Mouse (Mus musculus): ENCODE measurements around the gene Sel1l3.

The Sel1l3 gene

DNA sequence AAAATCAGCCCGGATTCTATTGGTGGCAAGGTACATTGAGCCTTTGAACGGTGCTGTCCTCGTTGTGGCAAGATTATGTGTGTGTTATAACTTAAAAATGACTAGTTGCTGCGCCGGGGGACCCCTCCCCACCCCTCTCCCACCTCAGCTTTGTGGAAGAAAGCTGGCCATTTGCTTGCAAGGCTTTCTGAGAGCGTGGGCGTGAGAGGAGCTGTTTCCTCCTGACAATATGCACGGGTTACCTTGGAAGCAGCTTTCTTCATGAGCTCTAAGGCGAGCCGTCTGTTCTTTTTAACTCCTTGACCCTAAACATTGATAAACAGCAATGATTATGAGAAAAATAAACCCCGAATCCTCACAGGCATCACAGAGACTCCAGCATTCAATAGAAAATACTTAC is 74.2 kb downstream of the Sel1l3 start:
- no peak for DNase-seq

- DNase-seq = no peak
Observed at GRCm38 (mm10) chr5:53139140-53139539, 74.6 kb downstream of the Sel1l3 start.

GRCm38 (mm10) chr5:53138025-53138424 is 75.7 kb downstream of the Sel1l3 start:
- DNase-seq = peak; percentile 63

- no peak for DNase-seq
Observed at GRCm38 (mm10) chr5:53135984-53136383, 77.7 kb downstream of the Sel1l3 start.

- DNase-seq = no peak
Observed at GRCm38 (mm10) chr5:53134003-53134402, 79.7 kb downstream of the Sel1l3 start.

DNA sequence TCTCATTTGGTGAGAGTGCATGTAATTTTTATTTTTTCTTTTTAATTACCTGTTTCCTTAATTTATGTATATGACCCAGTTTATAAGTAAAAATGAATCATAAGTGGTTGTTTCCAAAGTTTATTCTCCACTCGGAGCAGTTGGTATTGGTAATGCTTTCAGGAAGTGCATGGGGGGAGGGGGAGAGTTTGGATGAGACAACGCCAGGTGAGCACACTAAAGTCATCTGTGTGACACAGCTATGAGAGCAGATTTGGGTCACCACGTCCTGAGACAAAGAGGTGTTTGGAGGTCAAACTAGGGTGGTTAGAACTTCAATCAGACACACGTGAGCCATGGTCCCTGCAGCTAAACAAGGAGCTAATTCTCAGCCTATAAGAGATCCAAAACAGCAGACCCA is 89.0 kb downstream of the Sel1l3 start:
- DNase-seq = no peak

GRCm38 (mm10) chr5:53123525-53124286 is 90.0 kb downstream of the Sel1l3 start:
- no peak for DNase-seq

DNA sequence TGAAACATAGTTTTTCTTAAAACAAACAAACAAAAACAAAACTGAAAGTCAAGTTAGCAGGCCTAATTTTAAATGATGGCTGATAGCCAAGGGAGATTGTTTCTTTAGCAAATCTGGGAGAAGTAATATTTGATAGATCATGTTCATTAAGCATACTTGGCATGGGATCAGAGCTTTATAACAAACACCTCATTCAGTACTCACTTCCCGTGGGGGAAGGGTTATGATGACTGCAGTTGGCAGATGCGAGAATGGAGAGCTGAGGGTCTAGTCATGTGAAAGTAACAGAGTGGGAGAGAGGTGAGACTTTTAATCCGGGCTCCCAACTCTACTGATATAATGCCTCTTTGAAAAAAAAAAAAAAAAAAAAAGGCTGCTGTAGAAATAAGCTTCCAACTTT is 94.0 kb downstream of the Sel1l3 start:
- DNase-seq = no peak

GRCm38 (mm10) chr5:53118212-53118611 is 95.5 kb downstream of the Sel1l3 start:
- DNase-seq = no peak

GRCm38 (mm10) chr5:53114616-53115267 is 99.0 kb downstream of the Sel1l3 start:
- DNase-seq = no peak

GRCm38 (mm10) chr5:53112942-53113341 is 100.8 kb downstream of the Sel1l3 start:
- DNase-seq = no peak

DNA sequence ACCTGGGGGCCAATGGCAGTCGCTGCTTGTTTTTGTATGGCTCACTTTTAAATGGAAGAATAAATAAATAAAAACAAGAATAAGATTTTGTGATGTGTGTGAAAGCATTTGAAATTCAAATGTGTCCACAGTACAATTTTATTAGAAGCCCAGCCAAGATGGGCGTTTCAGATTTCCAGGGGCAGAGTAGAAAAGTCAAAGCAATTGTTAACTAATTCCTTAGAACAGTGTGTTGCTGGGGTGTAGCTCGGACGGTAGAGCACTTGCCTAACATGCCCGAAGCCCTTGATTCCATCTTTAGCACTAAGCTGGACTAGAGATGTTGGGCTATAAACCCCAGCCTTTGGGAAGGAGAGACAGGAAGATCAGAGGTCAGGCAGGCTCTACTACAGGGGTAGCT is 102.7 kb downstream of the Sel1l3 start:
- DNase-seq = no peak

GRCm38 (mm10) chr5:53110225-53110624 is 103.5 kb downstream of the Sel1l3 start:
- DNase-seq = no peak

- DNase-seq = no peak
Observed at GRCm38 (mm10) chr5:53108668-53109067, 105.1 kb downstream of the Sel1l3 start.

GRCm38 (mm10) chr5:53108026-53108425 is 105.7 kb downstream of the Sel1l3 start:
- no peak for DNase-seq

GRCm38 (mm10) chr5:53106731-53107130 is 107.0 kb downstream of the Sel1l3 start:
- no peak for DNase-seq

GRCm38 (mm10) chr5:53106125-53106524 is 107.6 kb downstream of the Sel1l3 start:
- no peak for DNase-seq

GRCm38 (mm10) chr5:53105716-53106115 is 108.0 kb downstream of the Sel1l3 start:
- peak; percentile 76 for DNase-seq

- no peak for DNase-seq
Observed at GRCm38 (mm10) chr5:53104177-53104855, 109.4 kb downstream of the Sel1l3 start.

DNA sequence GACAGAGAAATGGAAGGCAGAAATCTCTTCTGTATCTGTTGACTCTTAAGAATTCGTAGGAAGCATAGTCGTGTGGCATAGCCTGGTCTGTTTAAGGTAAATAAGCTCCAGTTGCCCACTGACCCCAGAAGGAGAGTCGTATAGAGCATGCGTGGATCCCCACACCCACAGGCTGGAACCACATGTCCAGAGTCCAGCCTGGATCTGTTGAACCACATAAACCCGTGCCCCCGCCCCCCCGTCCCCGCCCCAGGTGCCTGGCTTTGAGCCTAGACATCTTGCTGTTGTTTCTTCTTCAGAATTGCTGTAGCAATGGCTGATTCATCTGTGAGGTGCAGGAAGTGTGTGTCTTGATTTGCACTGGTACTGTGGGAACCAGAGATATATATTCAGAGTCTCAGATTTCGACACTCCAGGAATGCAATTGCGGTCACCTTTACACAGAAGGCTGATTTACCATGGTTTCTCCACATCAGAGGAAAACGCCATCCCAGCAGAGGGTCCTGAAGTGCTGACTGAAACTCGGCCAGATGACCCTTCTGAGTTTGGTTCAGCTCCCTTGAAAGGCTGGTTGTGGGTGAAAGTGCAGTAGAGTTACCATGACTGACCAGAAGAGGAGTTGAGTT is 111.8 kb downstream of the Sel1l3 start:
- no peak for DNase-seq

DNA sequence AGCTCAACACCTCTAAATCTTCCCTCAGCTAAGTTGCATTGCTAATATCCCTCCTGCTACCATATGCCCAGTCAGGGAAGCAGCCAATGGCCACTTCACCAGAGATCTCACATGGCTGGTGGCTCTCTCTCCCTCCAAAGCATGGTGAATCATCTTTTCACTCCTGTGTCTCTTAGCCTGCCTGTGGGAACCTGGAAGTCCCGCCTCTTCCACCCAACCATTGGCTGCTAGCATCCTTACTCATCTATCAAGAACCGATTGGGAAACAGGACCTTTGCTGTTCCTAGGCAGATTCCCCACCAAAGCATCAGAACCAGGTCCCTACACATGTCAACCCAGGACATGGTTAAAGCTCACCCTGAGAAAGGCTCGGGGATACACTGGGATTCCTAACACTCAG is 122.4 kb downstream of the Sel1l3 start:
- DNase-seq = no peak

GRCm38 (mm10) chr5:53087452-53087851 is 126.3 kb downstream of the Sel1l3 start:
- no peak for DNase-seq

DNA sequence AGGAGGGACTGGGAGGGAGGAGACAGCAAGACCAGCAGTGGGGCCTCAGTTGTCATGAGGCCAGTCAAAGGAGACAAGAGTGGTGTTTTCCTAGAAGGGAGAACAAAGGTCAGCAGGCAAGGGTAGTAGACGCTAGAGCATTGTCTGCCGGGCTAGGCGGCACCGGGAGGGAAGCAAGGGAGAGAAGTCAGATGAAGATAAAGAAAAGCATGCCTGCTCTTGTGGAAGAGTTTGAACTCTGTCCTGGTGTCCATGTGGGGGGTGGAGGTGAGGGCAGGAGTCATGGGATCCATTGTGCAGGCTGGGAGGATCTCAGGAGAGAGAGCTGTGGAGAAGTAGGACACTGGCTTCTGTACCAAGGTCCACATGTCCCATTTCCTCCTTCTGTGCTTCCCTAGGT is 135.3 kb downstream of the Sel1l3 start:
- no peak for DNase-seq

DNA sequence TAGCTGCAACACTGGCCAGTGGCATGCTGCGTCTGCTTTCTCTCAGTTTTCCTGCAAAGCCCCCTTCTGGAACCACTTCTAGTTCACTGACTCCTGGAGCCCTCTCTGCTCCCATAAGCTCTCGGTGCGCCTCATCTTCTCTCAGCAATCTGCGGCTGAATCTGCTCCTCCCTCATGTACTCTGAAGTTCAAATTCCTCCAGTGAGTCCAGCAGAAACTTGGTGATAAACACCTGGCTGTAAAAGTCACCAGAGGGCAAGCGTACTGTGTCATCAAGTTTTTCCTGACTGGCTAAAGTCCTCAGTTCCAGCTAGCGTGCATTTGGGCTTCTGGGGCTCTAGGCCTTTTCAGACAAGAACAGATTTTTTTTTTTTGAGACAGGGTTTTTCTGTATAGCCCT is 139.2 kb downstream of the Sel1l3 start:
- DNase-seq = no peak

Measured in cerebellum, adult 11 months (tissue).